24 mouse cellular contexts compared by ENCODE assay signal in the genomic region with DNA sequence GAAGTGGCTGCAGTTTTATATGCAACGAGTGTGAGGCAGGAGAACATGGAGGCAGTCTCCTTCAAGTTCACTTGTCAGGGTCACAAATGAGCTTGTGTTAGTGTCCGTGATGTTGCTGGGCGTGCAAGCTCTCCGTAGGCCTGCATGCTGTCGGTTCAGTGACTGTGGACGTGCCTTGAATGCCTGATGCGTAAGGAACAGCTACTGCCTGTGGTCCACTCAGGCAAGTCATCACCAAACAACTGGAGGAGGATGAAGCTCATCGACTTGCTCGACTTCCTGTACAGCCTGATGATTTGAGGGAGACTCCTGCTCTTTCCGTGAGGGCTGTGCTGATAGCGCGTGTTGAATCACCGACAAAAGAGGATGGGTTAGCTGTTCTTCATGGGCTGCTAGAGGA.
A peak's percentile ranks its signal among the peaks of the same experiment; 100 is the strongest.
DNase-seq lines count a peak whose midpoint lies in the region; ATAC-seq and TF ChIP-seq lines count a peak whose summit lies in the region.
"Had no signal": no experiment of that assay in that cellular context is flagged by ENCODE, and none has a peak within 500 bp of the region (broad histone marks: within the 10 kb centered on the region; RNA-seq: fewer than 3 reads in every experiment).

No protein-coding gene starts in this region.

- no peak for TF ChIP-seq POLR2A in heart, adult 2 months (IDR thresholded peaks at IDR 0.05; ENCODE audit: insufficient read depth, low read depth, low read length)

- TF ChIP-seq CTCF in heart, adult 2 months (IDR thresholded peaks at IDR 0.05): no peak

- H3K9ac ChIP-seq in heart, adult 2 months (ENCODE audit: low read depth, low read length): no peak overlapping the region
- no peak overlapping the region for H3K9ac ChIP-seq in hindbrain, embryonic 11.5 days (ENCODE audit: low read depth, low read length)
- no peak overlapping the region for H3K9ac ChIP-seq in hindbrain, embryonic 16.5 days (ENCODE audit: low read depth, low read length)
- H3K9ac ChIP-seq: embryonic facial prominence, embryonic 13.5 days; forebrain, embryonic 12.5 days; heart, embryonic 15.5 days; limb, embryonic 12.5 days; liver, postnatal 0 days had no signal

- no peak for TF ChIP-seq EP300 in heart, adult 2 months (IDR thresholded peaks at IDR 0.05; ENCODE audit: insufficient read depth, low read depth, low read length)

- no peaks in the 10 kb centered on the region for H3K79me2 ChIP-seq in heart, adult 2 months (replicated peaks; ENCODE audit: control insufficient read depth, insufficient read depth, low read length)

- DNase-seq in heart, adult 11 months: peak; percentile 72
- no peak for DNase-seq in heart, adult 2 months
- DNase-seq in hindbrain, embryonic 11.5 days (ENCODE audit: low spot score): peak; percentile 32
- DNase-seq in urinary bladder, postnatal 36 days (ENCODE audit: low spot score in 2 of 2): no peak
- DNase-seq: cerebellum, postnatal 25 days; gastrocnemius, postnatal 10 days; heart, adult 18-20 months; heart, postnatal 36 days; kidney, adult 9 months; liver, postnatal 0 days; right cerebral cortex, postnatal 14 days had no signal

- no peak overlapping the region for H3K27ac ChIP-seq in heart, adult 2 months
- no peak overlapping the region for H3K27ac ChIP-seq in hindbrain, embryonic 11.5 days (ENCODE audit: low read depth, low read length)
- peak overlapping the region; percentile 35; the same call in 1 of the 2 replicates for H3K27ac ChIP-seq in hindbrain, embryonic 16.5 days (ENCODE audit: low read depth, low read length)
- H3K27ac ChIP-seq: embryonic facial prominence, embryonic 13.5 days; forebrain, embryonic 12.5 days; heart, embryonic 15.5 days; limb, embryonic 12.5 days; macrophage; stomach, postnatal 0 days had no signal

- no peaks in the 10 kb centered on the region for H3K36me3 ChIP-seq in heart, adult 2 months (ENCODE audit: control insufficient read depth, insufficient read depth, low read length)
- no peaks in the 10 kb centered on the region for H3K36me3 ChIP-seq in megakaryocyte, embryonic 14.5 days (replicated peaks; ENCODE audit: low read length)
- no peaks in the 10 kb centered on the region for H3K36me3 ChIP-seq in hindbrain, embryonic 11.5 days (ENCODE audit: control insufficient read depth, insufficient read depth, low read length)
- H3K36me3 ChIP-seq in hindbrain, embryonic 16.5 days (ENCODE audit: control insufficient read depth, insufficient read depth, low read length): no peaks in the 10 kb centered on the region
- H3K36me3 ChIP-seq: embryonic facial prominence, embryonic 13.5 days; forebrain, embryonic 12.5 days; heart, embryonic 15.5 days; limb, embryonic 12.5 days had no signal

- intact Hi-C loops in heart, adult 2 months (cut with DNase I): no loop called here

- no peak overlapping the region for H3K4me3 ChIP-seq in heart, adult 2 months
- H3K4me3 ChIP-seq in megakaryocyte, embryonic 14.5 days (replicated peaks): peak overlapping the region; percentile 47
- no peak overlapping the region for H3K4me3 ChIP-seq in hindbrain, embryonic 11.5 days (ENCODE audit: low read depth, low read length)
- H3K4me3 ChIP-seq in hindbrain, embryonic 16.5 days (ENCODE audit: low read length): no peak overlapping the region
- H3K4me3 ChIP-seq: embryonic facial prominence, embryonic 13.5 days; erythroblast, embryonic 14.5 days; forebrain, embryonic 12.5 days; heart, embryonic 15.5 days; limb, embryonic 12.5 days had no signal

- no peaks in the 10 kb centered on the region for H3K4me1 ChIP-seq in heart, adult 2 months (ENCODE audit: control insufficient read depth, insufficient read depth, low read length)
- H3K4me1 ChIP-seq in megakaryocyte, embryonic 14.5 days: peaks cover 8% of the 10 kb centered on the region; the same call in 1 of the 2 replicates
- no peaks in the 10 kb centered on the region for H3K4me1 ChIP-seq in hindbrain, embryonic 11.5 days (replicated peaks; ENCODE audit: control insufficient read depth, insufficient read depth, low read length)
- H3K4me1 ChIP-seq in hindbrain, embryonic 16.5 days (ENCODE audit: control insufficient read depth, insufficient read depth, low read depth, low read length): peaks cover 7% of the 10 kb centered on the region; the same call in 1 of the 2 replicates
- H3K4me1 ChIP-seq: embryonic facial prominence, embryonic 13.5 days; heart, embryonic 15.5 days; limb, embryonic 12.5 days had no signal

- H3K27me3 ChIP-seq in heart, adult 2 months (ENCODE audit: control insufficient read depth, insufficient read depth, low read length): no peaks in the 10 kb centered on the region
- H3K27me3 ChIP-seq in megakaryocyte, embryonic 14.5 days (replicated peaks): peaks cover 6% of the 10 kb centered on the region
- H3K27me3 ChIP-seq in hindbrain, embryonic 11.5 days (ENCODE audit: control insufficient read depth, insufficient read depth, low read length): no peaks in the 10 kb centered on the region
- H3K27me3 ChIP-seq in hindbrain, embryonic 16.5 days (replicated peaks; ENCODE audit: control insufficient read depth, insufficient read depth, low read length): no peaks in the 10 kb centered on the region
- H3K27me3 ChIP-seq: embryonic facial prominence, embryonic 13.5 days; forebrain, embryonic 12.5 days; heart, embryonic 15.5 days; limb, embryonic 12.5 days had no signal

- ATAC-seq in megakaryocyte, adult 5-6 weeks (ENCODE audit: poor library complexity, severe bottlenecking): no peak
- ATAC-seq in hindbrain, embryonic 11.5 days (ENCODE audit: low FRiP score): no peak
- ATAC-seq in hindbrain, embryonic 16.5 days: peak; percentile 66
- ATAC-seq in granulocyte monocyte progenitor cell, adult 5-6 weeks (replicated peaks; ENCODE audit: poor library complexity, severe bottlenecking): no peak
- ATAC-seq: liver, postnatal 0 days; lung, postnatal 0 days had no signal

- 66% methylated on average over 13 of the region's 13 CpGs for WGBS in heart, adult 2 months
- WGBS in hindbrain, embryonic 11.5 days: 85% methylated on average over 13 of the region's 13 CpGs
- WGBS in hindbrain, embryonic 16.5 days: 69% methylated on average over 13 of the region's 13 CpGs

- H3K4me2 ChIP-seq in hindbrain, embryonic 11.5 days (replicated peaks; ENCODE audit: low read depth, low read length): no peak overlapping the region
- H3K4me2 ChIP-seq in hindbrain, embryonic 16.5 days (ENCODE audit: low read length): no peak overlapping the region
- H3K4me2 ChIP-seq: embryonic facial prominence, embryonic 13.5 days; forebrain, embryonic 12.5 days; heart, embryonic 15.5 days; limb, embryonic 12.5 days; liver, embryonic 11.5 days had no signal

- peaks cover 33% of the 10 kb centered on the region for H3K9me3 ChIP-seq in megakaryocyte, embryonic 14.5 days
- H3K9me3 ChIP-seq in hindbrain, embryonic 11.5 days (ENCODE audit: control insufficient read depth, low read length): no peaks in the 10 kb centered on the region
- H3K9me3 ChIP-seq in hindbrain, embryonic 16.5 days (ENCODE audit: control insufficient read depth, low read length): no peaks in the 10 kb centered on the region
- H3K9me3 ChIP-seq: embryonic facial prominence, embryonic 13.5 days; forebrain, embryonic 12.5 days; heart, embryonic 15.5 days; limb, embryonic 12.5 days had no signal

Comparison
In these comparisons a context has a peak if more than half of its experiments do, and no peak if none do; other contexts are left out.
1. DNase-seq: peak in heart, adult 11 months (single experiment) and hindbrain, embryonic 11.5 days (single experiment); none in heart, adult 2 months (0 of 2) and urinary bladder, postnatal 36 days (0 of 2).